Mouse (Mus musculus): ENCODE measurements around the gene Insl3. TPM values are rescaled to one million over a fixed set of nuclear protein-coding genes. Genes with fewer than 3 reads are reported as not detected.

Gene Insl3
- polyA plus RNA-seq, 1 experiment, result 5.9 TPM

Other genes starting within 250 kb of the Insl3 start
- 2.2 and 2.6 TPM in 2 replicates for gene Abhd8, start 225.6 kb upstream of the Insl3 start, polyA plus RNA-seq (2012; ENCODE audit: insufficient read depth, insufficient read length, missing spikeins)
- gene Mrpl34, start 224.3 kb upstream of the Insl3 start, polyA plus RNA-seq (2012; ENCODE audit: insufficient read depth, insufficient read length, missing spikeins), result 313 and 378 TPM in 2 replicates
- gene Dda1, start 220.0 kb upstream of the Insl3 start, polyA plus RNA-seq (2012; ENCODE audit: insufficient read depth, insufficient read length, missing spikeins), result 23.6 and 34.4 TPM in 2 replicates
- 7.3 and 9.3 TPM in 2 replicates for gene Ano8, start 203.3 kb upstream of the Insl3 start, polyA plus RNA-seq (2012; ENCODE audit: insufficient read depth, insufficient read length, missing spikeins)
- gene Gtpbp3, start 201.1 kb upstream of the Insl3 start, polyA plus RNA-seq (2012; ENCODE audit: insufficient read depth, insufficient read length, missing spikeins), result 6.7 and 9.1 TPM in 2 replicates
- 4.3 and 6.1 TPM in 2 replicates for gene Plvap, start 177.5 kb upstream of the Insl3 start, polyA plus RNA-seq (2012; ENCODE audit: insufficient read depth, insufficient read length, missing spikeins)
- gene Ccdc194, start 163.5 kb upstream of the Insl3 start, polyA plus RNA-seq (2012; ENCODE audit: insufficient read depth, insufficient read length, missing spikeins), result not detected in 2 replicates
- gene Bst2, start 151.8 kb upstream of the Insl3 start, polyA plus RNA-seq (2012; ENCODE audit: insufficient read depth, insufficient read length, missing spikeins), result 17.3 and 38.4 TPM in 2 replicates
- gene Mvb12a, start 146.3 kb upstream of the Insl3 start, polyA plus RNA-seq (2012; ENCODE audit: insufficient read depth, insufficient read length, missing spikeins), result 29.7 and 30.9 TPM in 2 replicates
- gene Tmem221, start 130.3 kb upstream of the Insl3 start, polyA plus RNA-seq (2012; ENCODE audit: insufficient read depth, insufficient read length, missing spikeins), result not detected in 2 replicates
- 0.50 and 1.5 TPM in 2 replicates for gene Nxnl1, start 122.6 kb upstream of the Insl3 start, polyA plus RNA-seq (2012; ENCODE audit: insufficient read depth, insufficient read length, missing spikeins)
- 71.7 and 118 TPM in 2 replicates for gene Slc27a1, start 120.3 kb upstream of the Insl3 start, polyA plus RNA-seq (2012; ENCODE audit: insufficient read depth, insufficient read length, missing spikeins)
- 181 and 189 TPM in 2 replicates for gene Pgls, start 97.0 kb upstream of the Insl3 start, polyA plus RNA-seq (2012; ENCODE audit: insufficient read depth, insufficient read length, missing spikeins)
- gene Fam129c, start 91.6 kb upstream of the Insl3 start, polyA plus RNA-seq (2012; ENCODE audit: insufficient read depth, insufficient read length, missing spikeins), result 1.5 TPM in 1 of 2 replicates, not detected in the other
- 15.1 and 20.1 TPM in 2 replicates for gene Colgalt1, start 78.2 kb upstream of the Insl3 start, polyA plus RNA-seq (2012; ENCODE audit: insufficient read depth, insufficient read length, missing spikeins)
- 0.32 and 1.6 TPM in 2 replicates for gene Unc13a, start 17.5 kb upstream of the Insl3 start, polyA plus RNA-seq (2012; ENCODE audit: insufficient read depth, insufficient read length, missing spikeins)
- gene Jak3, start 12.9 kb upstream of the Insl3 start, polyA plus RNA-seq (2012; ENCODE audit: insufficient read depth, insufficient read length, missing spikeins), result 13.9 and 14.6 TPM in 2 replicates
- gene B3gnt3, start 12.6 kb downstream of the Insl3 start, polyA plus RNA-seq (2012; ENCODE audit: insufficient read depth, insufficient read length, missing spikeins), result 1.5 and 2.8 TPM in 2 replicates
- not detected in 2 replicates for gene Fcho1, start 36.5 kb downstream of the Insl3 start, polyA plus RNA-seq (2012; ENCODE audit: insufficient read depth, insufficient read length, missing spikeins)
- 0.79 and 1.8 TPM in 2 replicates for gene Zfp709, start 192.8 kb downstream of the Insl3 start, polyA plus RNA-seq (2012; ENCODE audit: insufficient read depth, insufficient read length, missing spikeins)
- 1.7 and 1.9 TPM in 2 replicates for gene Zfp882, start 219.4 kb downstream of the Insl3 start, polyA plus RNA-seq (2012; ENCODE audit: insufficient read depth, insufficient read length, missing spikeins)
- 18.4 and 20.8 TPM in 2 replicates for gene Zfp617, start 219.4 kb downstream of the Insl3 start, polyA plus RNA-seq (2012; ENCODE audit: insufficient read depth, insufficient read length, missing spikeins)